Mouse (Mus musculus): ENCODE results near the gene Anapc2.
A peak's percentile ranks its signal among the peaks of the same experiment; 100 is the strongest.

Anapc2 gene

GRCm38 (mm10) chr2:25271827-25272511 is at the start of gene Anapc2, which contains the start of gene Ssna1:
Gene Anapc2 (plus strand): TSS chr2:25272478.
Gene Ssna1 (minus strand): TSS chr2:25272438.
- DNase-seq (ENCODE audit: low read depth, low spot score): peak; percentile 96

- no peak for DNase-seq (ENCODE audit: low read depth, low spot score)
These were observed 48.4 kb upstream of the Anapc2 start for GRCm38 (mm10) chr2:25223681-25224491.

- DNase-seq (ENCODE audit: low read depth, low spot score): no peak
These were observed 47.8 kb upstream of the Anapc2 start, which contains the start of gene Tubb4b for GRCm38 (mm10) chr2:25224492-25224765. Gene Tubb4b (minus strand): TSS chr2:25224702.

DNA sequence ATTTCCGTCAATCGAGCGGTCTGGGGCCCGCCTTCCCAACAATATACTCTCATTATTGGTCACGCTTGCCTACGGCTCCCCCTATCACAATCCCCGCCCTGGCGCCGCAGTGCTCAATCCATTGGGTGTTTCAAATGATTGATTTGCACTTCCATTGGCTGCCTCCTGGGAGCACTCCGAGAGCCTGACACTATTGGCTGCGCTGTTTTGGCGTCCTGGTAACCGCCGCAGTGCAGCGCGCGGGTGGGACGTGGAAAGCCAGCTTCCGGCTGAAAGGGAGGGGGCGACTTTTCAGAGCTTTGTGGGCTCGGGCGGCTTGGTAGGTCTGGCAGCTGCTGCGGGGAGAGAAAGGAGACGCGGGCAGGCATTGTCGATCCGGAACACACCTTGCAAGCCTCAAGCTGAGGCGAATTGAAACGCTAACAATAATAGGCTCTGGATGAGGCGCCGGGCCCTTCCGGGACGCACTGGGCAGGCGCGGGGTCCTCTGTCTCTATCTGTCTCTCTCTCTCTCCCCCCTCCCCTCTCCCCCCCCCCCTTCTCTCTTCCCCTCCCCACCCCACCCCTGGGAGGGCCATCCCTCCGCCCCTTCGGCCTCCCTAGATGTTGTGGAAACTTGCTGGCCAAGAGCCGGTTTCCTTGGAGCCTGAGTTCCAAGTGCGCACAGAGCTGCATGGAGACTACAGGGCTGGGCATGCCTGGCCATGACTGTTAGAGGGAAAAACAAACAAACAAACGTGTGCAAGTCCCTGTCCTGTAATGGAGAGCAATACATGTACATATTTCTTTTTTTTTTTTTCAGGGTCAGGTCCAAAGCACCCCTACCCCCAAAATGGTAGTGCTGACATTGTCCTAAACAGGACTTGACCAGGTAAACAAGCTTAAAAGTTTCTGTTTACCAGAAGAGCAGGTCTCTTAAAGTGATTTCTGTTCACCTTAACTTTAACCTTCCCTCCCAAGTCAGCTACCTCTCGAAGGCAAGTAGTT is 47.2 kb upstream of the Anapc2 start:
- DNase-seq (ENCODE audit: low read depth, low spot score): peak; percentile 98

GRCm38 (mm10) chr2:25225811-25226379 is 46.4 kb upstream of the Anapc2 start:
- DNase-seq (ENCODE audit: low read depth, low spot score): no peak

DNA sequence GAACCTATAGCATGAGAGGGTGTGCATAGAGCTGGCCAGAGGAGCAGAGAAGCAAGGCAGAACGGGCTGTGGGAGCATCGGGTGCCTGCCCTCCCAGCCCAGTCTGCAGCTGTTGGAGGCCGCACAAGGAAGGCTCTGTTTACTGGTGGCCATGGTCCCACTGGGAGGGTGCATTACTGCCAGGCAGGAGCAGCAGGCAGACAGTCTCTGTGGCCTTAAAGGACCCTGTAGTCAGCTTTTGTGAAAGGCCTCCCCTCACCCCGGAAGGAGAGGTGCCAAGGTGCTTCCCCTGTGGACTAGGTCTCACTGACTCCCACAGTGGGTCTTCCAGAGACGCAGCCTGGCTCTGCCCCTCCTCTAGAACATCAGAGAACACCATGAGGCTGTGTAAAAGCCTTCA is 45.4 kb upstream of the Anapc2 start:
- DNase-seq (ENCODE audit: low read depth, low spot score): no peak

DNA sequence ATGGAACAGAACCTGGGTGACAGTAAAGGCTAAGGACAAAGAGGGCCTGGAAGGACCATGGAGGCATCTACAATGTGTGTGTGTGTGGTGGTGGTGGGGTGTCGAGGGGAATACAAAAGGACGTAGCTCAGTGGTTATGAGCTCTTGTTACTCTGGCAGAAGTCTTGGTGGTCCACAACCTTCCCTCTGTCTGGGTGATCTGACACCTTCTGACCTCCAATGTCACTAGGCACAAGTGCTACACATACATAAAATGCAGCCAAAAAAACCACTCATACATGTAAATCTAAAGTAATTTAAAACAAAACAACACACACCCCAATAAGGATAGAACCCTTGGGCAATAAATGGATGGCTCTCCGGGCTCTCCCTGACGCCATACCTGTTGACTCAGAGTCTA is 44.9 kb upstream of the Anapc2 start:
- no peak for DNase-seq (ENCODE audit: low read depth, low spot score)

DNA sequence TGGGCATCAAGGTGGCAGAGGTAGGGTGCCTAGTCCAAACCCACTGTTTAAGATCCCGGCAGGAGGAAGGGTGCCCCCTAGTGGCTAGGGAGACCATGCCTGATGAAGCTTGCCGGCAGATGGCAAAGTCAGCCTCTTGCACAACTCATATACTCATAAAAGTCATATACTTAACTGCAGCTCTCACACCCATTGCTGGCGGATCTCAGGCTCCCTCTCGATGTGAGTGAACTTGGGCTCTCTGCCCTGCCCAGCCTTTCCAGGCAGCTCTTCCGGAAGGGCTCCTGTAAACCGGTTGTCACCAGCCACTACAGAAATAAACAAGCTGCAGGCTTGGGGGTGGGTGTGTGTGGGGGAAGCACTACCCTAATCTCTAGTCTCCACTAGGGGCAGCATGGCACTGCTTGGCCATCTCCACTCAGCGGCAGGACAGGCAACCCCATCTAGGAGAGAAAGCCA is 43.8 kb upstream of the Anapc2 start:
- peak; percentile 81 for DNase-seq (ENCODE audit: low read depth, low spot score)

DNA sequence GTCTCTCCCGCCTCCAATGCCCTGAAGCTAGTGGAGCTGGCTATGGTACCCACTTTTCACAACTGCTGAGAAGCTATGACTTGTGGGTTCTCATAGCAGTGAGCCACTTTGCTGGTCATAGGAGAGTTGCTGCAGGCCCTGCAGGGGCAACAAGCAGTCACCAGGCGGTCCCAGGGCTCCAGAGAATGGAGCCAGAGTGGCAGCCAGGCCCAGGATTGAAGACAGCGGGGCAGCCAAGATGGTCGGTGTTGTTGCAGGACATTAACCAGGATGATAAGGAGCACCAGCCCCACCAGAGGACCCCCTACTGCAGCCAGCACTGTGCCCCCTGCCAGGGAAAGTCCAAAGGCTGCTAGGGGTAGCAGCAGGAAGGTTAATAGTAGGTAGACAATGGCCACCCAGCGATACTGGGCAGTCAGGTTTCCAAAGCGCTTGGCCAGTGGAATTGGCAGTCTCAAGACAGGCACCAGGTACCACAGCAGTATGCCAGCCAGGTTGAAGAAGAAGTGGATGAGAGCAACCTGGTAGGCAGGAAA is 43.2 kb upstream of the Anapc2 start:
- DNase-seq (ENCODE audit: low read depth, low spot score): no peak

DNA sequence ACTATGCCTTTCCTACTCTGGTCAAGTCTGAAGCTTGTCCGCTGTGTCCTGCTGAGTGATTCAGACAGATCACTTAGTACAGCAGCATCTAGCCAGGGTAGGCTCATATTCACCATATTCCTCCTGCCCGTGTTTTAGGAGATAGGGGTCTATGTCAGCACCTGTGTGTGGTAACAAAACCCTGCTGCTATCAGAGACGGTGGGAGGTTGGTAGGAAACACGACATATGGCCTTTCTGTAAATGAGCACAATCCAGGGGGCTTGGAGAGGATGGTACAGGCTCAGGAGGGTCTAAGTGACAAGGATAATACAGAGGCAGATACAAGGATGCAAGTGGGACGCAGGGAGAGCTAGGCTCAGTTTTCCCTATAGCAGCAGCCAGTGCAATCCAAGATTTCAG is 42.7 kb upstream of the Anapc2 start:
- no peak for DNase-seq (ENCODE audit: low read depth, low spot score)

DNA sequence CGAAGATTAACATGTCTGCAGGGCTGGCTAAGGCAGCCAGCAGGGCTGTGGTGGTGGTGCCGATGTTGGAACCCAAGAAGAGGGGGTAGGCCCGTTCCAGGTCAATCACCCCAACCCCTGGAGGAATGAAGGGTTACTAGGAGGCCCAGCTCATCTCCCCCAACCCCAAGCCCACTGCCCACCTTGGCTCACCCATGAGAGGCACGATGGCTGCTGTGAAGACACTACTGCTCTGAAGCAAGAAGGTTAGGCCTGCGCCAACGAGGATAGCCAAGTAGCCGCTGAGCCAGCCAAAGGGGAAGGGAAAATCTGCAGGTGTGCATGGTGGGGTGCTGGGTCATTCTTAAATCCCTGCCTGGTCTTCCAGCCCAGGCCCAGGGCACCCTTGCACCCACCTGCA is 41.7 kb upstream of the Anapc2 start:
- DNase-seq (ENCODE audit: low read depth, low spot score): no peak

DNA sequence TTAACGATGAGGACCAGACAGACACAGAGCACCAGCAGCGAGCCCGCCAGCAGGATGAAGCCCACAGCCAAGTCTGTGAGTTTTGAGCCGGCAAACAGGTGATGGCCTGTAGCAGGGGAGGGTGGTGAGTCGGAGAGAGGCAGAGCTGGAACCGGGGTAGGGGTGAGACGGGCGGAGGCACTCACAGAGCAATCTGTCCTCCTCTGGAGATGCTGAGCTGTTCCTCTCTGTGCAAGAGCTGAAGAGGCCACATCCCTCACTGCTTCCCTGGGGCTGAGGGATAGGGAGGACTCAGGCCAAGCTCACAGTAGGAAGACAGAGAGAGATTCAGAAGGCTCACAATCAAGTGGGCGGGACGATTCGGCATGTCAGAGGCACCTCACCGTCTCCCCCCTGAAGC is 41.2 kb upstream of the Anapc2 start:
- no peak for DNase-seq (ENCODE audit: low read depth, low spot score)

- no peak for DNase-seq (ENCODE audit: low read depth, low spot score)
These were observed 38.9 kb upstream of the Anapc2 start for GRCm38 (mm10) chr2:25233421-25233820.

DNA sequence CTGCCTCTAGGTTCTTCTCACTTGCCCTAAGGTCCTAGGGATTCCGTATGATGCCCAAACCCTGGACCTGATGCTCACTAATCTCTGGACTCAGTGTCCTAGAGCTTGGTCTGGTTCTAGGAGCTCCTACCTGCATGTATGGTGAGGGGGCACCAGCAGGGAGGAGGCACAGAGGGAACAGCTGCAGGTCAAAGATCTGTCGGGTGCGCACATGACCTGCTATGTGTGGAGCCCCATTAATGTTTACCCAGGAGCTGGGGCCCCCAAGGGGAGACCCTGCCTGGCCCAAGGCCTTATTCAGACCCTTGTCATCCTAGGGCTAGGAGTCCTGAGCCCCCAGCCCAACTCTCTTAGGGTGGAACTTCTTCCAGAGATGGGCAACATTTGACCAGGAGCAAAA is 38.2 kb upstream of the Anapc2 start, which contains the start of gene Slc34a3:
Gene Slc34a3, minus strand, starts transcription at position 315 of the 400 bp plus-strand sequence.
- DNase-seq (ENCODE audit: low read depth, low spot score): no peak

GRCm38 (mm10) chr2:25234551-25235220 is 37.6 kb upstream of the Anapc2 start:
- DNase-seq (ENCODE audit: low read depth, low spot score): no peak

DNA sequence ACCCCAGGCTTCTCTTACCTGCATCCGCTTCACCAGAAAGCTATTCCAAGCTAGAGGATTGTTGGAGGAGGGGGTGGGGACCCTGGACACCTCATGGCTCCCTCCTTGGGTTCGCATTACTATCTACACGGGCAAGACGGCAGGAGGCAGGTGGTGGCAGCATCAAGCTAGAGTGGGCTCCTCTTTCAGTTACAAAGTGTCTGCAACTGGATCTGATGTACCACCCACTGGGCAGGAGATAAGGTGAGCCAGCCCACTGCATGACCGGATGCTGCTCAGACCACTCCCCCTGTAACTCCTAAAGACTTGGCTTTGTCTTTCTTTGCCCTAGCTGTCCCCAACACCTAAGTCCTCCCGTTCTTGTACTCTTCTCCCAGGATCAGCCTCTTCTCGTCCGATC is 35.7 kb upstream of the Anapc2 start, which contains the start of gene Rnf224:
Gene Rnf224, minus strand, starts transcription at position 174 of the 400 bp plus-strand sequence.
- no peak for DNase-seq (ENCODE audit: low read depth, low spot score)

GRCm38 (mm10) chr2:25237522-25237921 is 34.8 kb upstream of the Anapc2 start:
- no peak for DNase-seq (ENCODE audit: low read depth, low spot score)

DNA sequence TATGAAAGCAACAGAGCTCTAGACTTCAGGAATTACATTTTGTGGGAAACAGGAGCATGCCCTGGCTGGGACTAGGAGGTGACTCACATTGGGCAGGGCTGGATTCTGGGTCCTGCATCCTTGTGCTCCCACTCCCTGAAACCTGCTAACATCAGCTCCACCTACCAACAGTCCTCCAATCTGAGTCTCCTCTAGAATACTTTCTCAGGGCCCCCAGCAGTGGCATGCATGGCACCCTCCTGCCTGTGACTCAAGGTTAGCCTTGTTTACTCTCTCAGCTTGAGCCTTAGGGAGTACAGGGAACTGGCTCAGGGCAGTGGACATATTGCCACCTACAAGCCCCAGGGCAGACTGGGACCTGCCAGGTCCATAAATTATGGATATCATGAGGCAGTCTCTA is 34.2 kb upstream of the Anapc2 start:
- DNase-seq (ENCODE audit: low read depth, low spot score): no peak

GRCm38 (mm10) chr2:25239766-25240165 is 32.5 kb upstream of the Anapc2 start:
- DNase-seq (ENCODE audit: low read depth, low spot score): no peak

- no peak for DNase-seq (ENCODE audit: low read depth, low spot score)
These were observed 32.0 kb upstream of the Anapc2 start for GRCm38 (mm10) chr2:25240310-25240709.

Measured in retina, postnatal 7 days (tissue).